Mouse (Mus musculus): ENCODE results near the gene Zdhhc20. TPM values are rescaled to one million over a fixed set of nuclear protein-coding genes. Genes with fewer than 3 reads are reported as not detected.
A peak's percentile ranks its signal among the peaks of the same experiment; 100 is the strongest.

The Zdhhc20 gene
- polyA plus RNA-seq, 1 experiment = 51.5 TPM

GRCm38 (mm10) chr14:57882720-57883119 lies 7.4 kb downstream of the Zdhhc20 start:
- H3K9me3 ChIP-seq (replicated peaks; ENCODE audit: control insufficient read depth, insufficient read depth, low read length, poor library complexity, severe bottlenecking) = no peaks in the 10 kb centered on the region
- H3K4me3 ChIP-seq (ENCODE audit: low read depth, low read length) = no peak overlapping the region
- no peaks in the 10 kb centered on the region for H3K27me3 ChIP-seq (ENCODE audit: control insufficient read depth, insufficient read depth, low read length, poor library complexity, severe bottlenecking)
- no peak overlapping the region for H3K9ac ChIP-seq (ENCODE audit: low read depth, poor library complexity, severe bottlenecking)
- peaks cover 3% of the 10 kb centered on the region for H3K4me1 ChIP-seq (ENCODE audit: control insufficient read depth, insufficient read depth, low read length)
- H3K36me3 ChIP-seq (ENCODE audit: control insufficient read depth, insufficient read depth, low read length, poor library complexity, severe bottlenecking) = no peaks in the 10 kb centered on the region
- no peak for TF ChIP-seq EP300 (IDR thresholded peaks at IDR 0.05; ENCODE audit: insufficient read depth, low read depth, low read length)
- TF ChIP-seq POLR2A (IDR thresholded peaks at IDR 0.05; ENCODE audit: insufficient read depth, low read length) = no peak
- no peak for TF ChIP-seq CTCF (IDR thresholded peaks at IDR 0.05; ENCODE audit: low read depth, low read length)
- H3K27ac ChIP-seq (ENCODE audit: insufficient read depth, low read length) = no peak overlapping the region

- Histone ChIP-seq H3K27me3 (ENCODE audit: control insufficient read depth, insufficient read depth, low read length, poor library complexity, severe bottlenecking) (no peaks in the 10 kb centered on the region), H3K4me1 (ENCODE audit: control insufficient read depth, insufficient read depth, low read length) (peaks cover 3% of the 10 kb centered on the region), H3K9ac (ENCODE audit: low read depth, poor library complexity, severe bottlenecking) (no peak overlapping the region), H3K9me3 (replicated peaks; ENCODE audit: control insufficient read depth, insufficient read depth, low read length, poor library complexity, severe bottlenecking) (no peaks in the 10 kb centered on the region), H3K36me3 (ENCODE audit: control insufficient read depth, insufficient read depth, low read length, poor library complexity, severe bottlenecking) (no peaks in the 10 kb centered on the region), H3K4me3 (ENCODE audit: low read depth, low read length) (no peak overlapping the region), H3K27ac (ENCODE audit: insufficient read depth, low read length) (peak overlapping the region; percentile 67)
- TF ChIP-seq CTCF (IDR thresholded peaks at IDR 0.05; ENCODE audit: low read depth, low read length) (no peak), POLR2A (IDR thresholded peaks at IDR 0.05; ENCODE audit: insufficient read depth, low read length) (no peak), EP300 (IDR thresholded peaks at IDR 0.05; ENCODE audit: insufficient read depth, low read depth, low read length) (peak; percentile 64; the same call in 1 of the 2 replicates)
Observed at GRCm38 (mm10) chr14:57881793-57882192, 8.3 kb downstream of the Zdhhc20 start.

GRCm38 (mm10) chr14:57881074-57881473 lies 9.0 kb downstream of the Zdhhc20 start:
- H3K9me3 ChIP-seq (replicated peaks; ENCODE audit: control insufficient read depth, insufficient read depth, low read length, poor library complexity, severe bottlenecking) = no peaks in the 10 kb centered on the region
- H3K27me3 ChIP-seq (ENCODE audit: control insufficient read depth, insufficient read depth, low read length, poor library complexity, severe bottlenecking) = no peaks in the 10 kb centered on the region
- no peak overlapping the region for H3K9ac ChIP-seq (ENCODE audit: low read depth, poor library complexity, severe bottlenecking)
- no peak overlapping the region for H3K4me3 ChIP-seq (ENCODE audit: low read depth, low read length)
- H3K4me1 ChIP-seq (ENCODE audit: control insufficient read depth, insufficient read depth, low read length) = peaks cover 2% of the 10 kb centered on the region
- H3K27ac ChIP-seq (ENCODE audit: insufficient read depth, low read length) = no peak overlapping the region
- TF ChIP-seq POLR2A (IDR thresholded peaks at IDR 0.05; ENCODE audit: insufficient read depth, low read length) (no peak), EP300 (IDR thresholded peaks at IDR 0.05; ENCODE audit: insufficient read depth, low read depth, low read length) (no peak), CTCF (IDR thresholded peaks at IDR 0.05; ENCODE audit: low read depth, low read length) (no peak)
- H3K36me3 ChIP-seq (ENCODE audit: control insufficient read depth, insufficient read depth, low read length, poor library complexity, severe bottlenecking) = no peaks in the 10 kb centered on the region

GRCm38 (mm10) chr14:57877921-57878320 lies 12.2 kb downstream of the Zdhhc20 start:
- Histone ChIP-seq H3K27me3 (ENCODE audit: control insufficient read depth, insufficient read depth, low read length, poor library complexity, severe bottlenecking) (no peaks in the 10 kb centered on the region), H3K4me3 (ENCODE audit: low read depth, low read length) (no peak overlapping the region), H3K4me1 (ENCODE audit: control insufficient read depth, insufficient read depth, low read length) (peaks cover 2% of the 10 kb centered on the region), H3K36me3 (ENCODE audit: control insufficient read depth, insufficient read depth, low read length, poor library complexity, severe bottlenecking) (no peaks in the 10 kb centered on the region), H3K27ac (ENCODE audit: insufficient read depth, low read length) (no peak overlapping the region), H3K9me3 (replicated peaks; ENCODE audit: control insufficient read depth, insufficient read depth, low read length, poor library complexity, severe bottlenecking) (no peaks in the 10 kb centered on the region), H3K9ac (ENCODE audit: low read depth, poor library complexity, severe bottlenecking) (no peak overlapping the region)
- TF ChIP-seq POLR2A (IDR thresholded peaks at IDR 0.05; ENCODE audit: insufficient read depth, low read length) = no peak
- TF ChIP-seq CTCF (IDR thresholded peaks at IDR 0.05; ENCODE audit: low read depth, low read length) = no peak
- TF ChIP-seq EP300 (IDR thresholded peaks at IDR 0.05; ENCODE audit: insufficient read depth, low read depth, low read length) = no peak

GRCm38 (mm10) chr14:57866676-57867276 lies 23.3 kb downstream of the Zdhhc20 start:
- no peak overlapping the region; the same call in 1 of the 2 replicates for H3K27ac ChIP-seq (ENCODE audit: insufficient read depth, low read length)
- H3K9me3 ChIP-seq (replicated peaks; ENCODE audit: control insufficient read depth, insufficient read depth, low read length, poor library complexity, severe bottlenecking) = no peaks in the 10 kb centered on the region
- no peaks in the 10 kb centered on the region for H3K27me3 ChIP-seq (ENCODE audit: control insufficient read depth, insufficient read depth, low read length, poor library complexity, severe bottlenecking)
- peaks cover 2% of the 10 kb centered on the region for H3K4me1 ChIP-seq (ENCODE audit: control insufficient read depth, insufficient read depth, low read length)
- no peak overlapping the region for H3K4me3 ChIP-seq (ENCODE audit: low read depth, low read length)
- H3K36me3 ChIP-seq (ENCODE audit: control insufficient read depth, insufficient read depth, low read length, poor library complexity, severe bottlenecking) = peaks cover 5% of the 10 kb centered on the region
- TF ChIP-seq POLR2A (IDR thresholded peaks at IDR 0.05; ENCODE audit: insufficient read depth, low read length) (no peak), EP300 (IDR thresholded peaks at IDR 0.05; ENCODE audit: insufficient read depth, low read depth, low read length) (no peak), CTCF (IDR thresholded peaks at IDR 0.05; ENCODE audit: low read depth, low read length) (no peak)
- no peak overlapping the region for H3K9ac ChIP-seq (ENCODE audit: low read depth, poor library complexity, severe bottlenecking)

GRCm38 (mm10) chr14:57865256-57865655 lies 24.8 kb downstream of the Zdhhc20 start:
- H3K9ac ChIP-seq (ENCODE audit: low read depth, poor library complexity, severe bottlenecking) = no peak overlapping the region
- no peaks in the 10 kb centered on the region for H3K9me3 ChIP-seq (replicated peaks; ENCODE audit: control insufficient read depth, insufficient read depth, low read length, poor library complexity, severe bottlenecking)
- TF ChIP-seq POLR2A (IDR thresholded peaks at IDR 0.05; ENCODE audit: insufficient read depth, low read length) = no peak
- no peak for TF ChIP-seq EP300 (IDR thresholded peaks at IDR 0.05; ENCODE audit: insufficient read depth, low read depth, low read length)
- no peak for TF ChIP-seq CTCF (IDR thresholded peaks at IDR 0.05; ENCODE audit: low read depth, low read length)
- peaks cover 2% of the 10 kb centered on the region for H3K4me1 ChIP-seq (ENCODE audit: control insufficient read depth, insufficient read depth, low read length)
- peaks cover 7% of the 10 kb centered on the region for H3K36me3 ChIP-seq (ENCODE audit: control insufficient read depth, insufficient read depth, low read length, poor library complexity, severe bottlenecking)
- H3K27me3 ChIP-seq (ENCODE audit: control insufficient read depth, insufficient read depth, low read length, poor library complexity, severe bottlenecking) = no peaks in the 10 kb centered on the region
- H3K27ac ChIP-seq (ENCODE audit: insufficient read depth, low read length) = no peak overlapping the region
- no peak overlapping the region for H3K4me3 ChIP-seq (ENCODE audit: low read depth, low read length)

Measured in ES-Bruce4 (cell line).